Mouse (Mus musculus): ENCODE measurements around the gene Slc30a7.

Gene Slc30a7

DNA sequence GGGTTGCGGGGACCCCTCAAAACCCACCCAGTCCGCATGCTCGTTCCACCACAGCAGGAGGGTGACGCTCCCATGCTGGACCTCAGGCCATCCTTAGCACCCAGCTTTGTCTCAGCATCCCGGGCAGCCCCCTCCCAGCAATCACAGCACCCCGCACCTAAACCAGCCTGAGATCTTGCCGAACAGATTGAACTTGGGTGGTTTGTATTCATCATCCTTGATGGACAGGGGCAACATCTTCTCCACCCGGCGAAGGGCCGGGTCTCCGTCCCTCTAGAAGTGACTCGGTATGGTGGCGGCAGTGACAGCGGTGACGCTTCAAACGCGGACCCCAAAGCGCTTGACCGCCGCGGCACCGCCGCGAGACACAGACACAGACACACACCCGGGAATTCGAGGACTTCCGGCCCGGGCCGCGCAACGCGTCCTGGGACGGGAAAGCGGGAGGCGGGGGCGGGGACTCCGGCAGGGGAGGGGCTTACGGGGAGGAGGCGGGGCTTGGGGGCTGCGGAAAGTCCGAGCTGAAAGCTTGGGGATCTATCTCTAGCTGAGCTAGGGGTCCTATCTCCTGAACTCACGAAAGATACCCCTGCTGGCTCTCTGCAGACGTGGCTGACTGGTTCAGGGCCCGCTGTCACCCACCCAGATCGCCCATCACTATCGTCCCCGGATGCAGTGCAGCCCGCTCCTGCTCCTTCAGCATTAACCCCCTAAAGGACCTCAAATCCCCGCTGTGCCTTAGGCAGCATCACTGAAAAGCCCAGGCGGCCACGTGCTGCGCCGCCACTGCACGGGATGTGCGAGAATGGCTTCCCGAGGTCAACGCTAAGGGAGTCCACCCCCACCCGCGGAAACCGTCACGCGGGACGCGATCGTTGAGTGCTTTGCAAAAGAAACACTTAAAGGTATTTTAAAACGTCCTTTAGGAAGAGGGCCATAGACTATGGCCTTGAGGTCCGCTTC lies at the start of gene Slc30a7, which contains the start of gene Extl2:
Gene Slc30a7 (minus strand): TSS at position 429 of the 963 bp plus-strand sequence.
Gene Extl2 (plus strand): TSS at position 485 of the 963 bp plus-strand sequence.
- DNase-seq: peak; percentile 92

GRCm38 (mm10) chr3:116047034-116047433 lies 39.8 kb upstream of the Slc30a7 start:
- DNase-seq: no peak

- DNase-seq: no peak
Observed at GRCm38 (mm10) chr3:116046000-116046399, 38.8 kb upstream of the Slc30a7 start.

DNA sequence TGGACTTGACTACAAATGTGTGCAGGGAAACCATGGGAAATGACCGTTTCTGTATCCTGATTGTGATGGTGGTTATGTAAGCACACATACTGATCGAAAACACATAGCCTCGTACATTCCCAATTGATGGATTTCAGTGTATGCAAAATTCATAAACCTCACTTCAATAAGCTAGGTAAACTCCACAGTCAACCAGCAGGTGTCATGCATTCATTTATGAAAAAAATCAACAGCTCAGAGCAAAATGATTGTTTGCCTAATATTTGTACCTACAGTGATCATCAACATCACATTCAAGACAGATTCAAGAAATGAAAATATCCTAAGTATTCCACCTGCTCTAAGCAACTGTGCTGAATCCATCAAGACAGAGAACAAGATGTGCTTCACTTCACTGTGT lies 33.6 kb upstream of the Slc30a7 start:
- DNase-seq: peak; percentile 19

DNA sequence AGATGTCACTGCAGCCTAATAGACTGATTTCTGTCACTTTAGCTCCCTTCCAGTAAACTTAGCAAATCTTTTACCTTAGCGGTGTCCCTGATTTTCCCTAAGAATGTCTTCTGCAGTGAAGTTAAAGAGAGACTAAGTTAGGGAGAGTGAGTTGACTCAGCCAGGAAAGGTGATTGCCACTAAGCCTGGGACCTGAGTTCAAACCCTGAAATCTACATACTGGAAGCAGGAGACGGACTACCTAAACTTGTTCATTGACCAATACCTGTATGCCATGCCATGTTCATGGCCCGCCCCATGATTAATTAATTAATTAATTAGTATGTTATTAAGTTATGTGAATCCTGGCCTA lies 26.6 kb upstream of the Slc30a7 start:
- DNase-seq: peak; percentile 75

DNA sequence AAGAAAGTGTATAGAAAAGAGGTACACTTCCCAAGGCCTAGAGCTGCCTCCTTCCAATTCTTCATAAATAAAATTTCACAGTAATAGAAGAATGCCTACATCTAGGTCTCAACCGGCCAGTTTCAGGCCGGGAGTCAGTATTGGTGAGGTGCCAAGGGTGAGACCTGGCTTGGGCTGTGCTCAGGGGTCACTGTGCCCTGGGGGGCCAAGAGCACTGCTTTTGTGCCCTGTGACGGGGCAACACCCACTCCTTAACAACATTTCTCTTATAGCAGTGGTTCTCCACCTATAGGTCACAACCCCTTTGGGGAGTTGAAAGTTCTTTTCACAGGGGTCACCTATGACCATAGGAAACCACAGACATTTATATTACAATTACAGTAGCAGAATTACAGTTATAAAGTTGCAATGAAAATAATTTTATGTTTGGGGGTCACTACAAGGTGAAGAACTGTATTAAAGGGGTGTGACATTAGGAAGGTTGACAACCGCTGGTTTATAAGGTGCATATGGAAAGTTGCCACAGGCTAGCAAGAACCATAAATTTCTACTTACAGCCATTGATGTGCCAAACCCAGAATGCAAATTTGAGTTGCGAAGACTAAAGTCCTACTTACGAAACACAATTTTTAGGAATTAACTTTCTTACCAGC lies 26.1 kb upstream of the Slc30a7 start:
- no peak for DNase-seq

GRCm38 (mm10) chr3:116030152-116030788 lies 23.1 kb upstream of the Slc30a7 start:
- DNase-seq: no peak

DNA sequence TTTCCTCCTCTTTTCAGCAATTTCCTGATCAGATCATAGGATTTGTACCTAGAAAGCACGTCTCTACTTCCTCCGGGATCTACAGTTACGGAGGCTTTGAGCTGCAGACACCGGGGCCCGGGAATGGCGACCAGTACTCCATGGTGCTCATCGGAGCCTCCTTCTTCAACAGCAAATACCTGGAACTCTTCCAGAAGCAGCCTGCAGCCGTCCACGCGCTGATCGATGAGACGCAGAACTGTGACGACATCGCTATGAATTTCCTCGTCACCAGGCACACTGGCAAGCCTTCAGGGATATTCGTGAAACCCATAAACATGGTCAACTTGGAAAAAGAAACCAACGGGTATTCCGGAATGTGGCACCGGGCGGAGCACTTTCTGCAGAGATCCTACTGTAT lies 19.8 kb upstream of the Slc30a7 start:
- DNase-seq: no peak

GRCm38 (mm10) chr3:116025701-116026100 lies 18.5 kb upstream of the Slc30a7 start:
- DNase-seq: no peak

GRCm38 (mm10) chr3:116024669-116025068 lies 17.5 kb upstream of the Slc30a7 start:
- DNase-seq: peak; percentile 11

- no peak for DNase-seq
Observed at GRCm38 (mm10) chr3:116024236-116024635, 17.0 kb upstream of the Slc30a7 start.

- no peak for DNase-seq
Observed at GRCm38 (mm10) chr3:116019136-116019535, 11.9 kb upstream of the Slc30a7 start.

- DNase-seq: no peak
Observed at GRCm38 (mm10) chr3:116018606-116019005, 11.4 kb upstream of the Slc30a7 start.

- no peak for DNase-seq
Observed at GRCm38 (mm10) chr3:116016116-116016515, 8.9 kb upstream of the Slc30a7 start.

DNA sequence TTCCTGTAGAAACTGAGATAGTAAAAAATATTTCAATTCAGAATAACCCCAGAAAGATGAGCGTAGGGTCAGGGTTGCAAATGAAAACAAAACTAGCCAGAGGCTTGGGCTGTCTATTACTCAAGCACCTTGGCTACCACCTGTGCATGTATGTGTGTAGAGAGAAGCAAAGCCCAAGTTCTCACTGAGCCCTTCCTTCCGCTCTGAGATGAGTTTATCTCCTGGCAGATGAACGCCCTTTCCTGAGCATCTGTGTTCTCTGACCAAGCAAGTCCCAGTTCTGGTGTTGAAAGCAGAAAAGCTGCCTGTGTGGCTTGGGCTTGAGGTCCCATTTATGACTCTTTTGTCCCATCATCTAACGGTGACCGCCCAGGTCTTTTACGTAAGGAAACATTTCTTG lies 7.7 kb upstream of the Slc30a7 start:
- no peak for DNase-seq

GRCm38 (mm10) chr3:116009622-116010344 lies 2.6 kb upstream of the Slc30a7 start:
- peak; percentile 22 for DNase-seq

GRCm38 (mm10) chr3:116007941-116008440 lies 785 bp upstream of the Slc30a7 start:
- peak; percentile 86 for DNase-seq

DNA sequence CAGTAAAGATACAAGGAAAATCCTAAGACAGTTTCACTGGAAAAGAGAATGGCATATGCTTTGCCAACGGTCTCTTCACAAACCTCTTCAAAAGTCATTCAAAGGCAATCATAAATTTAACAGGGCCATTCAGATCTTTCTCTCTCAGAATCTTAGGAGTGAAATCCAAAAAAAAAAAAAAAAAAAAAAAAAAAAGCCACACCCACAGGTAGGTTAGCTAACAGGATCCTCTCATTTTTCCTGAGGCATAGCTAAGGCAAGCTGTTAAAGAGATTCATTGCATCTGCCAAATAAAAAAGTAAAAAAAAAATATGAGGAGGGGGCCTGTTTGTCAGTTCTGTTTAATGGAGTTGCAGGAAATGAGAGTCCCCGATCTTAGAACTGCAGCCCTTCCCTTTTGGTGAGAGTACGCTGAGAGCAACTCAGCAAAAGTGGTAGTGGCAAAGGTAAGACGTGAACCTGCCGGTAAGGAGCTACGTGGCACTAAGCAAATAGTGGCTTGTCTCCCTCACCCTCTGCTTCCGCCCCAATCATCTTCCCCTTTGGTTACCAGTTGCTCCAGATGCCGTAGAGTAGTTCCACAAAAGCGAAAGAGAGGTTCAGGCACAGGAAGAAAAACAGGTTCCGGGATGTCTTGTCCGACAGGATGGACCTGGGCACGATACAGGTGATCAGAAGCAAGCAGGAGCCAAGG lies 775 bp downstream of the Slc30a7 start:
- peak; percentile 35 for DNase-seq

DNA sequence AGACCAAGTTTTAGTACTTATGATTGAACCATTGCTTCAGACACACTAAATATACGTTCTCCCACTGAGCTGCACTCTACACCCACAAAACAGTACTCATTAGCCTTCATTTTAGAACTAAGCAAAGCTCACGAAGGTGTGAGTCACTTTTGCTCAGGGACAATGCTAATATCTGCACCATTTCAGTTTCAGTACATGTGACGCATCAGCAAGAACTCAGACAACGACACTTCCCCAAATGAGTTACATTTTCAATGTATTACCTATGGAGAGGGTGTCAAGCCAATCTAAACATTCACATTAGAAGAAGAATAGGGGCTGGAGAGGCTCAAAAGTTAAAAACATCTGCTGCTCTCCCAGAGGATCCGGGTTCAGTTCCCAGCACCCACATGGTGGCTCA lies 10.3 kb downstream of the Slc30a7 start:
- DNase-seq: no peak

GRCm38 (mm10) chr3:115993025-115993424 lies 14.2 kb downstream of the Slc30a7 start:
- no peak for DNase-seq

- DNase-seq: no peak
Observed at GRCm38 (mm10) chr3:115992588-115992987, 14.6 kb downstream of the Slc30a7 start.

GRCm38 (mm10) chr3:115992103-115992502 lies 15.1 kb downstream of the Slc30a7 start:
- no peak for DNase-seq

Measured in retina, postnatal 1 day (tissue).